Mouse (Mus musculus) kidney, adult 8-10 months (tissue): ENCODE measurements around the gene Ssc5d.

Experiments used
- DNase-seq, 2 experiments: peaks; one replicate each; pipeline ENCODE4 v3.0.0; 2022

Ssc5d gene

DNA sequence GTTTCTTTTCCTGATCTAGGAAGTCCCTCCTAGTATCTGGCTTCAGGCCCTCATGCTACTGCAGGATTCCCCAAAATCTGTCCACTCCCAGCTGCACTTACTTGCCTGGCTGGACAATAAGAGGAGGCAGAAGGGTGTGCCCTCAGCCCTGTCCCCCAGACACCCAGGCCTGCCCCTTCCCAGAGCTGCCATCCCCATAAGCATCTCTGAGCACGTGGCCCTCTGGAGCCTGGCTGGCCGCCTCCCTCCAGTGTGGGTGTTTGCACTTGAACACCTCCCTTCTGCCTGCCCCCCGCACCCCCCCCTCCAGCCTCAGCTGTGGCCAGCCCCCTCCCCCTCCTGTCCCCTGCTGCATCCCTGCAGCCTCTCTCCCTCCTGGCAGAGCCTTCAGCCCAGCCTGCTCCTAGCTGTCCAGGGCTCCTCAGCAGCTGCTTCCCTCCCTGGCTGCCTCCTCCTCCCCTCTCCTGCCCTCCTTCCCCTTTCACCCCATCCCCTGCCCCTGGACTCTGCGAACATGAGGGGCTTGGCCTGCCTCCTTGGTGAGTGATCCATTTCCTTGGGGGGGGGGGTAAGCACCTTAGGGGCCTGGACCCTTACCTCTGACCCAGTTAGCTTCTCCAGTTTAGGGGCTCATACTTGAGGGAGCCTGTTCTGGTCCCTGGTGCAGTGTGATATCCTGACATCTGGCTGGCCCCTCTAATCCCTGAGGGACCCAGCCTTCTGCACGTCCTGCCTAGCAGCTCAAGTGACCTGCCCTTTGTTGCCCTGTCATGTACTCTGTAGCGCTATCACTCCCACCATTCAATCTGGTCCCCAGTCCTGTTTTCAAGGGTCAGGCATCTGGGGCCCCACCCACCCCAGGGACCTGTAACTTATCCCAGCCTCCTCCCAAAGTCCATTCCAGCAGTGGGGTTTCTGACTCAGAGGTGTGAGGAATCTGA is at the start of gene Ssc5d:
Ssc5d (plus strand) TSS at position 345 of the 941 bp plus-strand sequence.
- no peak for DNase-seq

DNA sequence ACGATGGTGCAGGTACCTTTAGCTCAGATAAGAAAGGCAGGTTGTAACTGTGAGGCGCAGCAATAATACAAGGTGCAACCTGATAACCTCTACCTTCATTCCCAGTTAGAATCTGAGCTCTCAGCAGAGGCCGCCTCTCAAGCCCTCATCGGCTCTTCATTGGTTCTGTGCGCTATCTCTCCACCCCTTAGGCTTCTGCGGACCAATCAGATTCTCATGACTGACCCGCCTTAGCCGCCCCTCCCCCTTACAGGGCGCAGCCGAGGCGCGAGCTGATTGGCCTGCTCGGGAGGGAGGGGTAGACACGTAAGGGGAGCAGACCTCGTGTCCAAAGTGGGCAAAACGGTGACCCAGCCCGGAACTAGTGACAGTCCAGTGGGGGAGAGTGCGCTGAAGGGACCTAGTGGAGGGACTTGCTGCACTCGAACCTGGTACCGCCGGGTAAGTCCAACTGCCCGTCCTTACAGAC is 48.8 kb upstream of the Ssc5d start, which contains the start of gene Isoc2a:
Isoc2a (plus strand) TSS at position 401 of the 469 bp plus-strand sequence.
- peak; percentile 93 to 96 for DNase-seq

DNA sequence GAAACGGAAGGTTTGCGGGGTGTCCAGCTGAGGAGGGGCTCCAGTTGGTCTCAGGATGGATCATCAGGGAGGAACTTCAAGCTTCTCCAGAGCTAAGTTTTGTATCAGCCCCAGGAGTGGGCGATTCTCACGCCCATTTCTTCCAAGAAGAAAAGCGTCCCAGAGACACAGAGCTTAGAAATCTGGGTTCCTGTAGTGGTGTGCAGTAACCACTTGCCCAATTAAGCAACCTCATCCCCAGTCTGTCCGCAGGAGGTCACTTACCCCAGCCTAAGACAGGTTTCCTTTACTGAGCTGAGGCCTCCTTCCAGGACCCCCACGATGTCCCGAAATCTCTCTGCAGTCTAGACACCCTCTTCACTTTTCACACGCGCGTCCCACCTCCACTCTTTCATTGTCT is 48.4 kb upstream of the Ssc5d start:
- DNase-seq, result no peak

GRCm38 (mm10) chr7:4878186-4878585 is 47.4 kb upstream of the Ssc5d start:
- DNase-seq, result peak in 1 of 2 experiments; percentile 55

DNA sequence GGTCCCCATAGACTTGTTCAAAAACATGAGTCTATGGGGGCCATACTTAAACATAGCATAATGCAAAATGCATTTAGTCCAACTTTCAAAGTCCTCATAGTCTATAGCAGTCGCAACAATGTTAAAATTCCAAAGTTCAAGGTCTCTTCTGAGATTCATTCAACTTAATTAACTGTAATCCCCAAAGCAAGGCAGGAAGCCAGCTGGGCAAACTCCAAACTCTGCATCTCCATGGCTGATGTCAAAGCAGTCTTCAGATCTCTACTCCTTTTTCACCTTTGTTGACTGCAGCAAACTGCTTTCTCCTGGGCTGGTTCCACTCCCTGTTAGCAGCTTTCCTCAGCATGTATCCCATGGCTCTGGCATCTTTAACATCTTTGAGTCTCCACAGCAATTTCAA is 46.5 kb upstream of the Ssc5d start:
- DNase-seq, result peak; percentile 48 to 49

- no peak for DNase-seq
These were observed 38.9 kb upstream of the Ssc5d start for GRCm38 (mm10) chr7:4886680-4887079.

DNA sequence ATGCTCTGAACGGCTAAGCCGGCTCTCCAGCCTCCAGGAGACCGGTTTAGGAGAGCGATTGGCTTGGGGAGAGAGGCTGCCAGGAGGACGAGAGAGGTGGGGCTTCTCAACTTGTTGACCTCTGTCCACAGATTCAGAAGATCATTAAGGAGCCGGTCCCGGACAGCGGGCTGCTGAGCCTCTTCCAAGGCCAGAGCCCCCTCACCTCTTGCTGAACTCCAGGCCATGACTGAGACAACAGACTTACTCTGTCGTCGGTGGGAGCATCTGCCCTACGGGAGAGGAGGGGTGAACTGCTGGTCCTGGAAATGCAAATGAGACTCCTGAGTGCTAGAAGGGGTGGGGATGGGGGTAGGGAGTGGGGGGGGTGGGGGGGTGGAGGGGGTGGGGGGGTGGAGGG is 30.4 kb upstream of the Ssc5d start:
- DNase-seq, result no peak

GRCm38 (mm10) chr7:4898851-4899648 is 26.5 kb upstream of the Ssc5d start:
- DNase-seq, result no peak

DNA sequence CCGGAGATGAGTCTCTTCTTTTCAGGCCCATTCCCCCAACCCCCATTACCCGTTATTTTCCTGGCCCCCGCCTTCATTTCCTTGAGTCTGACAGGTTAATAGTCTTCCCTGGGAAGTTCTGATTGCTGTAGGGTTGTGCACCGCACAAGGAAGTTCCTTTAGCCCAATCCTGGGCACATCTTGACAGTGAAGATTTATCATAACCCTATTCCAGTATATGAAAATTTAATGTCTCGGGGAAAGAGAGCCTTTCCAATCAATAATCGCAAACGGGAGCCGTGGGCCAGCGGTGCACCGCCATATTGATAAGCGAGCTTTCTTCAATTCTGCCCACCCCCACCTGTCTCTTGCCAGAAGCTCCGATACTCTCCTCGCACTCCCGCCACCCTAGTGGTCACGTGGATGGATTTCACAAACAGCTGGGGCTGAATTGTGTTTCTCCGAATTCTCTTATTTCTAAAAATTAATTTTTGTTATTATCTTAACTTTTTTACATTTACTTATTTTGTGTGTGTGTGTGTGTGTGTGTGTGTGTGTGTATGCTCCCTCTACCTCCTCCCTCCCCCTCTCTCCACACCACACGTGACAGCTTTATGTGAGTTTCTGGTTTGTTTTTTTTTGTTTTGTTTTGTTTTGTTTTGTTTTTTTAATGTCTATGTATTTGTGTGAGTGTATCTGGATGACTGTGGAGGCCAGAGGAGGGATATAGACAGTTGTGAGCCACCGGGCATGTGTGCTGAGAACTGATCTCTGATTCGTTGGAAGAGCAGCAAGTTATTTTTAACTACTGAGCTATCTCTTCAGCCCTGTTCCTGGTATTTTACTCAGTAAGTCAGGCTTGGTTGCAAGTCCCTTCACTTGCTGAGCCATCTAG is 25.7 kb upstream of the Ssc5d start:
- DNase-seq, result no peak

- DNase-seq, result no peak
These were observed 25.1 kb upstream of the Ssc5d start for GRCm38 (mm10) chr7:4900523-4900851.

DNA sequence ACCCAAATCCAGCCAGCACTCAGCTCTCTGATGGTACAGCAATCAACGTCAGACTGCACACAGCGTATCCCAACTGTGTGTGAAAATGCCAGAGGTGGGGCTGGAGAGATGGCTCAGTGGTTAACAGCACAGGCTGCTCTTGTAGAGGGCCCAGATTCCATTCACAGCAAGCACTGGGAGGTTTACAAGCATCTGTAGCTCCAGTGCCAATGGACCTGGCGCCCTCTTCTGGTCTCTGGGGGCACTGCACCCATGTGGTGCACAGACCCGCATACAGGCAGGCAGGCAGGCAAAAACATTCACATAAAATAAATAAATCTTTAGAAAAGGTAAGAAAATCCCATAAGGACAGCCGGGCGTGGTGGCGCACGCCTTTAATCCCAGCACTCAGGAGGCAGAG is 24.4 kb upstream of the Ssc5d start:
- no peak for DNase-seq

DNA sequence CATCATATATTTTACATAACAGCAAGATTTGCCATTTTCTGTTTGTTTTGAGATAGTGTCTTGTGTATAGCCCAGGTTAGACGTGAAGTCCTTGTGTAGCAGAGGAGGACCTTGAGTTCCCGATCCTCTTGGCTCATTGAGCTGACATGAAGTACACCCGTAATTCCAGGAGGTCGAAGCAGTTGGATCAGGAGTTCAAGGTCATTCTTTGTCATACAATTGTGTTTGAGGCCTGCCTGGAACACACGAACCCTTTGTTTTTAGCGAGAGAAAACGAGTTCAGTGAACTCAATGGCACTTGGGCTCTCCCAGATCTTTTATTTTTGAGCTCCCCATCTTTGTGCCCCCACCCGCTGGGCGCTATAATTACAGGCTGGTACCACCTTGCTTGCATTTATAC is 23.2 kb upstream of the Ssc5d start:
- DNase-seq, result no peak

GRCm38 (mm10) chr7:4906466-4906950 is 19.1 kb upstream of the Ssc5d start, which contains the start of gene Gm36210:
TSS of gene Gm36210 (minus strand) at chr7:4906516.
- no peak for DNase-seq

DNA sequence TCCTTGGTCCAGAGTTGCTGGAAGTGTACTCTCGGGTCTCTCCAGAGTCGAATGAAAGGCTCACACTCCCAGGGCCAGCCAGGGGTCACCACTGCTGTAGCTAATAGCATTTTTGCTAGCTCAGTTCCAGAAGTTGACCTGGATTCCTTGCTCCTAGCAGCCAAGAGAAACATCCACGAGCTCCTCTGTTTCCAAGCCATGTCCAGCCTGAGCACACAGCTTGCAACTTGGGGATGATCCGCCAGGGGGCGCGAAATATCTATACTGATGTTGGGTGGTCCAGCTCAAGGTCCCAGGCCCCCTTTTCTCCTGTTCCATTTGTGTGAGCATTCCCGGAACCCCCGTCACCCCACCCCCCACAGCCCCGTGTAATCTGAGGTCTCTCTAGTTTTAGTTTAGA is 14.0 kb upstream of the Ssc5d start:
- peak in 1 of 2 experiments; percentile 57 for DNase-seq

DNA sequence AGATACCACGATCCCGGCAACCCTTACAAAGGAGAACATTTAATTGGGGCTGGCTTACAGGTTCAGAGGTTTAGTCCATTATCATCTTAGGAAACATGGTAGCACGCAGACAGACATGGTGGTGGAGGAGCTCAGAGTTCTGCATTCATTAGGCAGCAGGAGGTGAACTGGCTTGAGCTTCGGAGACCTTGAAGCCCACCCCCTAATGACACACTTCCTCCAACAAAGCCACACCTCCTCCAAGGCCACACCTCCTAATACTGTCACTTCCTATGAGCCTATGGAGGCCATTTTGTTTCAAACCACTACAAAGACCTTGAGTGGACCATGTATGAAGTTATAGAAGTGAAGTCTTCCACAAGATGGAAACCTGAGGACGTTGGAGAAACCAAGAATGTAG is 13.3 kb upstream of the Ssc5d start:
- no peak for DNase-seq

DNA sequence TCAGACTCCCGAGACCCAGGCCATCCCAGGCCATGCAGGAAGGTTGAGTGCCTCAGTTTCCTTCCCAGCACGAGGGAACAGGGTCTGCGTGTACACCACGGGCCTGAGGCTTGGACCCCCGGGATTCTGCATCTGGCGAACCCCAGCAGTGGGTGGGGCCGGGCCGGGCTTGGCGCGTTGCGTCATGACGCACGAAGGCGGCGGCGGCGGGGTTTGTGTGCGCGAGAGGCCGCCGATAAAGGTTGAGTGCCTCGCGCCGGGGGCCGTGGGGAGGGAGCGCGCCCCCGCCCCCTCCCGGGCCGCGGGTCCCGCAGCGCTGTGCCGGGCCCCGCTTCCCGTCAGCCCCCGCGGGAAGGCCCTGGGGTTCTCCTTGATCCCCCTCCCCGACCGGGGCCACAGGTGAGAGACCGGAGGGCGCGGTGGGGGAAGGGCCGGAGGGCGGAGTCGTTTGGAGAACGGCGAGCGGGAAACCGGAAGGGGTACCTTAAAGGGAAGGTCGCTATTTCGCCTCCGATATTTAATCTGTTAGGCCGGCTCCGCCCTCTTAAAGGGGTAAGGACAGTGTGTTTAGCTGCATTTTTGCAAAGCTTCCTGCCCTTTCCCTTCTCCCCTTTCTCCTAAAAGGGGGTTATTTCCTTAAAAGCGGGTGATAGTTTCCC is 10.4 kb upstream of the Ssc5d start, which contains the start of gene Zfp628:
Zfp628 (plus strand) TSS at position 211 of the 659 bp plus-strand sequence.
- peak; percentile 88 to 94 for DNase-seq

GRCm38 (mm10) chr7:4915669-4916416 is 9.7 kb upstream of the Ssc5d start:
- peak in 1 of 2 experiments; percentile 29 for DNase-seq

DNA sequence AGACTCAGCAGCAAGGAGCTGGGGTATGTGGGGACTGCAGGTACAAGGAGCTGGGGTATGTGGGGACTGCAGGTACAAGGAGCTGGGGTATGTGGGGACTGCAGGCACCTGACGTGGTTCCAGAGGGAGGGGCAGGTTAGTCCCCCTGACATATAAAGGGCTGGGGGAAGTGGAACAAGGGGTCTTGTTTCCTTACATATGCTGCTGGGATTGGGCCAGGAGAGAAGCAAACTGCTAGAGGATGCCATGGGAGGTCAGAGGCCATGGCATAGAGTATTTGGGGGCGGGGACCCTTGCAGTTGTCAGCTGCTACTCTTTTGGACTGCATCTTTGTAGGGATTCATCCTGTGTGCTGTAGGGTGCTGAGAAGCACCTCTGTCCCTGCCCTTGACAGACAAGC is 8.1 kb upstream of the Ssc5d start:
- no peak for DNase-seq

DNA sequence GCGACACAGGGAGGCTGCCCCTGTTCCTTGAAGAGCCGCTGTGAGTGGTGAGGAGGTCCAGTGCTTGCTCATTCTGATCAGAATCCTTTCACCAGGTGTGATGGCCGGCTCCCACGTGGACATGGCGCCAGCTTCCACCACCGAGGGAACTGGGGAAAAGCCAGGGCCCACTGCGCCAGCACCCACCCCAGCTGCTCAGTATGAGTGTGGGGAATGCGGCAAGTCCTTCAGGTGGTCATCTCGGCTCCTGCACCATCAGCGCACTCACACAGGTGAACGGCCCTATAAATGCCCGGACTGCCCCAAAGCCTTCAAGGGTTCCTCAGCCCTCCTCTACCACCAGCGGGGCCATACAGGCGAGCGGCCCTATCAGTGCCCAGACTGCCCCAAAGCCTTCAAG is 6.9 kb upstream of the Ssc5d start:
- DNase-seq, result no peak

- no peak for DNase-seq
These were observed 6.5 kb upstream of the Ssc5d start for GRCm38 (mm10) chr7:4919096-4919495.

GRCm38 (mm10) chr7:4919971-4920370 is 5.6 kb upstream of the Ssc5d start:
- no peak for DNase-seq
